9 mouse cellular contexts compared by ENCODE assay signal in genomic region chr9:62522791-62523471, GRCm38 (mm10). TPM values are rescaled to one million over a fixed set of nuclear protein-coding genes. Genes with fewer than 3 reads are reported as not detected.
DNase-seq lines count a peak whose midpoint lies in the region; ATAC-seq and TF ChIP-seq lines count a peak whose summit lies in the region.
"Had no signal": no experiment of that assay in that cellular context is flagged by ENCODE, and none has a peak within 500 bp of the region (broad histone marks: within the 10 kb centered on the region; RNA-seq: fewer than 3 reads in every experiment).

No protein-coding gene starts in this region.

- no peak overlapping the region for H3K4me3 ChIP-seq in cerebellum, adult 2 months (replicated peaks; ENCODE audit: insufficient read depth, low read depth, low read length)
- no peak overlapping the region for H3K4me3 ChIP-seq in embryonic facial prominence, embryonic 11.5 days (ENCODE audit: low read depth, low read length)
- no peak overlapping the region for H3K4me3 ChIP-seq in neural tube, embryonic 13.5 days
- H3K4me3 ChIP-seq: liver, embryonic 13.5 days had no signal

- no peak overlapping the region for H3K4me2 ChIP-seq in embryonic facial prominence, embryonic 11.5 days (ENCODE audit: low read depth, low read length)
- H3K4me2 ChIP-seq in neural tube, embryonic 13.5 days: no peak overlapping the region; the same call in 1 of the 2 replicates
- H3K4me2 ChIP-seq: liver, embryonic 13.5 days had no signal

- no peak for DNase-seq in cerebellum, adult 2 months
- no peak for DNase-seq in cerebellum, adult 11 months
- DNase-seq in embryonic facial prominence, embryonic 11.5 days (ENCODE audit: low spot score): peak; percentile 39
- peak; percentile 58 to 73 for DNase-seq in heart, postnatal 14 days
- peak; percentile 83 for DNase-seq in kidney, postnatal 36 days
- DNase-seq in retina, embryonic 14.5 days (ENCODE audit: low spot score): no peak
- DNase-seq in left cerebral cortex, postnatal 36 days (ENCODE audit: low spot score in 2 of 2): no peak
- DNase-seq: liver, embryonic 13.5 days had no signal

- TF ChIP-seq POLR2A in cerebellum, adult 2 months (IDR thresholded peaks at IDR 0.05; ENCODE audit: borderline replicate concordance, insufficient read depth, low read length): no peak

- intact Hi-C loops in heart, postnatal 14 days (cut with DNase I): no loop called here
- intact Hi-C loops in left cerebral cortex, postnatal 36 days (cut with DNase I): no loop called here

- peak overlapping the region; percentile 56 for H3K27ac ChIP-seq in cerebellum, adult 2 months (ENCODE audit: insufficient read depth, low read length)
- no peak overlapping the region for H3K27ac ChIP-seq in embryonic facial prominence, embryonic 11.5 days (replicated peaks; ENCODE audit: low read depth, low read length)
- peak overlapping the region; percentile 71 for H3K27ac ChIP-seq in neural tube, embryonic 13.5 days (replicated peaks)
- H3K27ac ChIP-seq: liver, embryonic 13.5 days had no signal

- no peaks in the 10 kb centered on the region for H3K27me3 ChIP-seq in cerebellum, adult 2 months (ENCODE audit: control insufficient read depth, insufficient read depth, low read length)
- no peaks in the 10 kb centered on the region for H3K27me3 ChIP-seq in embryonic facial prominence, embryonic 11.5 days (ENCODE audit: control insufficient read depth, insufficient read depth, low read length)
- H3K27me3 ChIP-seq in neural tube, embryonic 13.5 days: no peaks in the 10 kb centered on the region

- ATAC-seq in embryonic facial prominence, embryonic 11.5 days (replicated peaks; ENCODE audit: insufficient number of reproducible peaks, low FRiP score, low TSS enrichment, low read depth): no peak
- no peak for ATAC-seq in neural tube, embryonic 13.5 days (ENCODE audit: low read depth)

- no peaks in the 10 kb centered on the region for H3K36me3 ChIP-seq in embryonic facial prominence, embryonic 11.5 days (replicated peaks; ENCODE audit: control insufficient read depth, insufficient read depth, low read depth, low read length)
- no peaks in the 10 kb centered on the region for H3K36me3 ChIP-seq in neural tube, embryonic 13.5 days
- H3K36me3 ChIP-seq: liver, embryonic 13.5 days had no signal

- peaks cover 96% of the 10 kb centered on the region for H3K4me1 ChIP-seq in cerebellum, adult 2 months (ENCODE audit: control insufficient read depth, insufficient read depth, low read length)
- H3K4me1 ChIP-seq in embryonic facial prominence, embryonic 11.5 days (ENCODE audit: control insufficient read depth, insufficient read depth, low read length): peaks cover 10% of the 10 kb centered on the region
- peaks cover 97% of the 10 kb centered on the region for H3K4me1 ChIP-seq in neural tube, embryonic 13.5 days (replicated peaks)

- no peaks in the 10 kb centered on the region for H3K9me3 ChIP-seq in embryonic facial prominence, embryonic 11.5 days (replicated peaks; ENCODE audit: control insufficient read depth, low read length)
- H3K9me3 ChIP-seq in neural tube, embryonic 13.5 days: no peaks in the 10 kb centered on the region
- H3K9me3 ChIP-seq: liver, embryonic 13.5 days had no signal

- TF ChIP-seq CTCF in cerebellum, adult 2 months (IDR thresholded peaks at IDR 0.05; ENCODE audit: borderline replicate concordance, insufficient read depth, low read depth, low read length): no peak

- 30% methylated on average over 15 of the region's 15 CpGs for WGBS in cerebellum, adult 2 months
- WGBS in embryonic facial prominence, embryonic 11.5 days: 12% methylated on average over 15 of the region's 15 CpGs
- 27% methylated on average over 15 of the region's 15 CpGs for WGBS in neural tube, embryonic 13.5 days

- H3K9ac ChIP-seq in embryonic facial prominence, embryonic 11.5 days (replicated peaks; ENCODE audit: low read length): no peak overlapping the region
- H3K9ac ChIP-seq in neural tube, embryonic 13.5 days: peak overlapping the region; percentile 0; the same call in 1 of the 2 replicates
- H3K9ac ChIP-seq: liver, embryonic 13.5 days had no signal

RNA-seq across cellular contexts. Expression of gene Coro2b, which starts 13.9 kb away (rescaled TPM):
- 210 and 244 TPM in 2 replicates for polyA plus RNA-seq in cerebellum, adult 2 months (2012; rRNA removed)
- 6.5 and 8.7 TPM in 2 replicates for polyA plus RNA-seq in embryonic facial prominence, embryonic 11.5 days (2014; fragmentation: Nextera tagmentation; extraction: Ambion mirVana)
- 10 to 100 TPM; 15.7 to 16.5 TPM for total RNA-seq in heart, postnatal 14 days (2021)
- 41.5 and 43.8 TPM in 2 replicates for polyA plus RNA-seq in neural tube, embryonic 13.5 days (2015; fragmentation: Nextera tagmentation; extraction: Ambion mirVana)
- 100 to 1,000 TPM; 171 to 177 TPM for total RNA-seq in left cerebral cortex, postnatal 36 days (2021)

Comparison
In these comparisons a context has a peak if more than half of its experiments do, and no peak if none do; other contexts are left out.
1. DNase-seq: peak in embryonic facial prominence, embryonic 11.5 days (single experiment), heart, postnatal 14 days (2 of 2) and kidney, postnatal 36 days (2 of 2); none in cerebellum, adult 2 months (0 of 2), cerebellum, adult 11 months (single experiment), retina, embryonic 14.5 days (single experiment) and left cerebral cortex, postnatal 36 days (0 of 2).